Mouse (Mus musculus) Muller cell, postnatal 12 days (primary cell): Measurements from ENCODE around the gene Anp32e.
A peak's percentile ranks its signal among the peaks of the same experiment; 100 is the strongest.

Experiments
- DNase-seq: peaks from one replicate; pipeline ENCODE4 v3.0.0-alpha.2; 2015; ENCODE audit errors: inconsistent ontology term

Anp32e gene

DNA sequence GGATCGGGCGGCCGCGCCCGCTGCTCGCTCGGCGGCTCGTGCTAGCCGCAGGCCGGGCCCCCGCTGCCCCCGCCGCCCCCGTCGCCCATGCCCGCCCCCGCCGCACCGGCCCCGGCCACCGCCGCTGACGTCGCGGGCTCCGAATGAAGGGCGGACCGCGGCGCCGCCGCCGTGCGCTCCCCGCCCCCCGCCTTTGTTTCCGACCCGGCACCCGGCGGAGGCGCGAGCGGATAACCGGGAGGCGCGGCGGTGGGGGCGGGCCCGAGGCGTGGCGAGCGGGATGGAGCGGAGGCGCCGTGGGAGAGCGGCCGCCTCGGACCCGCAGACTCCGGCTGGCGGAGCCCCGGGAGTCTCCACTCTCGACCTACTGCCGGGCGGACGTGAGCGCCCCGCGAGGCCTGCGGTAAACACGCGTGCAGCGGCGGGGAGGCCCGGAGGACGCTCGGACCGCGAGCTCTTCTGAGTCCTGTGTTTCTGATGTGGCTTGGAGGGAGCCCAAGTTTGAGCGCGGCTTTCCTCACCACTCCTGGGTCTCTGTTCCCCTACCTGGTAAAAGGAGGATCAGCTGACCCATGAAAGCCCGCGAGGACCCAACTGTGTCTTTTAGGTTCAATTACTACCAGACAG lies 66.9 kb downstream of the Anp32e start, which contains the start of gene Plekho1:
TSS of gene Plekho1 (minus strand) at position 200 of the 627 bp plus-strand sequence.
- DNase-seq: peak; percentile 60

DNA sequence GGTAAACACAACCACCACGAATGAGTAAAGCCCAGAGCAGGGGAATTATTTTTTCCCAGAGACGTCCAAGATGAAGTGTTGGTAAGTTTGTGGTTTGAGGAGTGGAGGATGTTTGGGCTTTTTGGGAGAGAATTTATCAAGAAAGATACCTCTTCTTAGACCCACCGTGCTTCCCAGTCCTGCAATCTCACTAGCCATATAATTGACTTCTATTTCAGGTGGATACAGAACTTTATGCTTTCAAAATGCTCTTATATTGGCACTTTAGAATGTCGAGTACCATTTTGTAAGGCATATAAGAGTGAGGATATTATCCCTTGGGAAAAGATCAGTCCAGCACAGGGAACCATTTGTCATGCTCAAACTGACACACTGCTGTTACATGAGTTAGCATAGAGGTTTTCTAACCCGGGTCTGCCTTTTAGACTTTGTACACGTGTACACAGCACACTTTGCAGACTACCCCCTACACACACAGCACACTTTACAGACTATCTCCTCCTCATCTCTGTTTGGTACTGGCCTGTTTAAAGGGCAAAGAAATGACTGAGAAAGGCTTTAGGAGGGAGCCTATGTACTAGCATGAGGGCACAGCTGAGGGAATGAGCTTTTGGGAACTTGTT lies 67.5 kb downstream of the Anp32e start:
- DNase-seq: no peak
